Mouse (Mus musculus) spleen, adult 2 months (tissue): ENCODE measurements around the gene Tas2r136. TPM values are rescaled to one million over a fixed set of nuclear protein-coding genes. Genes with fewer than 3 reads are reported as not detected.

Experiments
- DNase-seq, 2 experiments: peaks; one replicate each; pipeline versions ENCODE4 v3.0.0 to v3.0.0-alpha.2; 2012 to 2021; ENCODE audit warnings: low spot score in 2 of 2, low read depth in 1 of 2
- H3K27ac ChIP-seq: fragments of 200-500 bp; 2 replicates; pipeline ENCODE4 v1.5.1; 2012; ENCODE audit warnings: low read length, inconsistent platforms; ENCODE audit not compliant: insufficient read depth
- H3K27me3 ChIP-seq: fragments of 200-500 bp; 2 replicates; pipeline ENCODE4 v1.6.1; 2012; ENCODE audit warnings: mild to moderate bottlenecking, moderate library complexity, low read length, inconsistent platforms; ENCODE audit not compliant: control insufficient read depth, insufficient read depth
- H3K36me3 ChIP-seq: fragments of 200-500 bp; 2 replicates; pipeline ENCODE4 v1.6.1; 2012; ENCODE audit warnings: mild to moderate bottlenecking, low read length, inconsistent platforms; ENCODE audit not compliant: control insufficient read depth, insufficient read depth
- H3K4me1 ChIP-seq: fragments of 200-500 bp; 2 replicates; pipeline ENCODE4 v1.6.1; 2011; ENCODE audit warnings: inconsistent platforms; ENCODE audit not compliant: control insufficient read depth, insufficient read depth, insufficient read length
- H3K4me3 ChIP-seq: fragments of 200-500 bp; 2 replicates; pipeline ENCODE4 v1.5.1; 2011; ENCODE audit warnings: mild to moderate bottlenecking, inconsistent platforms; ENCODE audit not compliant: insufficient read depth, insufficient read length; ENCODE audit errors: extremely low read depth
- CTCF ChIP-seq: fragments of 200-500 bp; IDR thresholded peaks from 2 replicates; pipeline ENCODE4 v1.5.1; 2011; ENCODE audit warnings: mild to moderate bottlenecking, inconsistent platforms; ENCODE audit not compliant: insufficient read depth, insufficient read length, insufficient replicate concordance; ENCODE audit errors: extremely low read depth
- POLR2A ChIP-seq: fragments of 200-500 bp; IDR thresholded peaks from 2 replicates; pipeline ENCODE4 v1.6.1; 2011; ENCODE audit warnings: low read depth, low read length, inconsistent platforms
- WGBS: fragments of 180-500 bp; shearing (Covaris S2); methylation state at CpG from one replicate; pipeline ENCODE4 v1.1.7; 2018; 5-methylcytosine and 5-hydroxymethylcytosine counted together
- polyA plus RNA-seq: library from polyadenylated mRNA; depleted of rRNA; stranded (reverse); fragments of >200 nt; gene quantifications from 2 replicates; pipeline ENCODE4 v1.2.3, GENCODE M21; 2012; rRNA removed

The Tas2r136 gene
- not detected in 2 replicates for polyA plus RNA-seq

- no peak for TF ChIP-seq POLR2A
- no peak for TF ChIP-seq CTCF
- no peaks in the 10 kb centered on the region for H3K27me3 ChIP-seq
- no peaks in the 10 kb centered on the region for H3K36me3 ChIP-seq
- DNase-seq = no peak
- H3K27ac ChIP-seq = no peak within 1 kb of the TSS
- H3K4me3 ChIP-seq = no peak within 1 kb of the TSS
- H3K4me1 ChIP-seq = no peaks in the 10 kb centered on the region
Observed at GRCm38 (mm10) chr6:132778062-132778461, at the start of gene Tas2r136. Gene Tas2r136, minus strand, starts transcription at chr6:132778162.

- Histone ChIP-seq H3K4me1 (no peaks in the 10 kb centered on the region), H3K4me3 (no peak within 1 kb of the TSS), H3K36me3 (no peaks in the 10 kb centered on the region), H3K27ac (no peak within 1 kb of the TSS), H3K27me3 (no peaks in the 10 kb centered on the region)
- TF ChIP-seq CTCF (no peak), POLR2A (no peak)
- DNase-seq = no peak
- whole genome bisulfite sequencing = 73% methylated on average over 1 of the region's 1 CpGs
Observed at GRCm38 (mm10) chr6:132802518-132802917, 24.6 kb upstream of the Tas2r136 start, which contains the start of gene Tas2r117. Gene Tas2r117, plus strand, starts transcription at chr6:132802818.

GRCm38 (mm10) chr6:132795393-132795792 is 17.4 kb upstream of the Tas2r136 start:
- DNase-seq = no peak
- TF ChIP-seq CTCF (no peak), POLR2A (no peak)
- 48% methylated on average over 1 of the region's 1 CpGs for WGBS
- Histone ChIP-seq H3K27ac (no peak overlapping the region), H3K4me1 (no peaks in the 10 kb centered on the region), H3K4me3 (no peak overlapping the region), H3K27me3 (no peaks in the 10 kb centered on the region), H3K36me3 (no peaks in the 10 kb centered on the region)

- Histone ChIP-seq H3K36me3 (no peaks in the 10 kb centered on the region), H3K4me1 (no peaks in the 10 kb centered on the region), H3K27ac (no peak within 1 kb of the TSS), H3K4me3 (no peak within 1 kb of the TSS), H3K27me3 (no peaks in the 10 kb centered on the region)
- DNase-seq = no peak
- TF ChIP-seq POLR2A (no peak), CTCF (no peak)
- 97% methylated on average over 2 of the region's 2 CpGs for WGBS
Observed at GRCm38 (mm10) chr6:132761831-132762230, 16.1 kb downstream of the Tas2r136 start, which contains the start of gene Tas2r102. Gene Tas2r102, plus strand, starts transcription at chr6:132762131.

GRCm38 (mm10) chr6:132754430-132754829 is 23.5 kb downstream of the Tas2r136 start, which contains the start of gene Tas2r124:
Gene Tas2r124, plus strand, starts transcription at chr6:132754730.
- no peak for TF ChIP-seq POLR2A
- no peak for TF ChIP-seq CTCF
- H3K4me1 ChIP-seq = no peaks in the 10 kb centered on the region
- no peak within 1 kb of the TSS for H3K27ac ChIP-seq
- no peak for DNase-seq
- no peaks in the 10 kb centered on the region for H3K36me3 ChIP-seq
- H3K27me3 ChIP-seq = no peaks in the 10 kb centered on the region
- 77% methylated on average over 1 of the region's 1 CpGs for WGBS
- H3K4me3 ChIP-seq = no peak within 1 kb of the TSS

GRCm38 (mm10) chr6:132750206-132750605 is 27.8 kb downstream of the Tas2r136 start:
- no peak for TF ChIP-seq POLR2A
- TF ChIP-seq CTCF = no peak
- no peaks in the 10 kb centered on the region for H3K4me1 ChIP-seq
- H3K4me3 ChIP-seq = no peak overlapping the region
- H3K36me3 ChIP-seq = no peaks in the 10 kb centered on the region
- no peak for DNase-seq
- H3K27me3 ChIP-seq = no peaks in the 10 kb centered on the region
- WGBS = 85% methylated on average over 2 of the region's 2 CpGs
- H3K27ac ChIP-seq = no peak overlapping the region

- H3K4me3 ChIP-seq = no peak within 1 kb of the TSS
Observed at GRCm38 (mm10) chr6:132737935-132738334, 40.0 kb downstream of the Tas2r136 start, which contains the start of gene Tas2r115. Gene Tas2r115, minus strand, starts transcription at chr6:132738035.

More at GRCm38 (mm10) chr6:132737935-132738334, 40.0 kb downstream of the Tas2r136 start, which contains the start of gene Tas2r115:
- TF ChIP-seq CTCF (no peak), POLR2A (no peak)
- H3K36me3 ChIP-seq = no peaks in the 10 kb centered on the region
- no peaks in the 10 kb centered on the region for H3K4me1 ChIP-seq
- DNase-seq = no peak
- 67% methylated on average over 2 of the region's 2 CpGs for WGBS
- no peak within 1 kb of the TSS for H3K27ac ChIP-seq
- H3K27me3 ChIP-seq = no peaks in the 10 kb centered on the region

Other genes with a start within 250 kb of the Tas2r136 start
- gene Prh1, start 208.4 kb downstream of the Tas2r136 start, polyA plus RNA-seq = not detected in 2 replicates
- not detected in 2 replicates for gene Prp2, start 182.2 kb downstream of the Tas2r136 start, polyA plus RNA-seq
- not detected in 2 replicates for gene A630073D07Rik, start 126.6 kb downstream of the Tas2r136 start, polyA plus RNA-seq
- not detected in 2 replicates for gene Tas2r120, start 121.2 kb downstream of the Tas2r136 start, polyA plus RNA-seq
- not detected in 2 replicates for gene Tas2r121, start 77.2 kb downstream of the Tas2r136 start, polyA plus RNA-seq
- gene Tas2r122, start 66.2 kb downstream of the Tas2r136 start, polyA plus RNA-seq = not detected in 2 replicates
- not detected in 2 replicates for gene Tas2r115, start 40.1 kb downstream of the Tas2r136 start, polyA plus RNA-seq
- not detected in 2 replicates for gene Tas2r124, start 23.4 kb downstream of the Tas2r136 start, polyA plus RNA-seq
- not detected in 2 replicates for gene Tas2r102, start 16.0 kb downstream of the Tas2r136 start, polyA plus RNA-seq
- not detected in 2 replicates for gene Tas2r117, start 24.7 kb upstream of the Tas2r136 start, polyA plus RNA-seq
- gene Tas2r123, start 69.0 kb upstream of the Tas2r136 start, polyA plus RNA-seq = not detected in 2 replicates
- not detected in 2 replicates for gene Tas2r116, start 77.3 kb upstream of the Tas2r136 start, polyA plus RNA-seq
- not detected in 2 replicates for gene Tas2r110, start 89.8 kb upstream of the Tas2r136 start, polyA plus RNA-seq
- not detected in 2 replicates for gene Tas2r113, start 114.8 kb upstream of the Tas2r136 start, polyA plus RNA-seq
- not detected in 2 replicates for gene Tas2r125, start 131.5 kb upstream of the Tas2r136 start, polyA plus RNA-seq
- gene Tas2r129, start 172.9 kb upstream of the Tas2r136 start, polyA plus RNA-seq = not detected in 2 replicates
- not detected in 2 replicates for gene Tas2r131, start 179.8 kb upstream of the Tas2r136 start, polyA plus RNA-seq
- gene Tas2r109, start 202.8 kb upstream of the Tas2r136 start, polyA plus RNA-seq = not detected in 2 replicates